Mouse (Mus musculus): ENCODE data around the gene Fam20a.

DNA sequence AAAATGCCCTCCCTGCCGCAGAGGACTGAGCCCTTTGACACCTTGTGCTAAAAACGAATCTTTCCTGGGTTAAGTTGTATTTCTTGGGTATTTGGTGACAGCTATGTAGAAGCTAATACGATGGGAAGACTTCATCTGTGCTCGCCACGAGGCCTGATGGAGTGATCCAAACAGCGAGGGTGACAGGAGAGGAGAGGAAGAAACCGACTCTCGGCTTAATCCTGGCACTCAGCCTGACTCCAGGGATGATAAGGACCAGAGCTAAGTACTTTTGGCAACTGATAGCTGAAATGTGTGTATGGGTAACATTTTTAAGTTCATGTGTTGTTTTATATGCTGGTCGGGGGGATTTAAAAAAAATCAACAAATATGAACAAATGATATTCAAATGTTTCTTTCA lies 41.1 kb downstream of the Fam20a start:
- TF ChIP-seq CTCF (conservative IDR thresholded peaks at IDR 0.05; ENCODE audit: low read length) (no peak), POU5F1 (IDR thresholded peaks at IDR 0.05; ENCODE audit: borderline replicate concordance, low read length) (no peak), NANOG (IDR thresholded peaks at IDR 0.05; ENCODE audit: borderline replicate concordance, low read length) (no peak)

Data from E14TG2a.4 (cell line).